Mouse (Mus musculus) urinary bladder, adult 2 months (tissue): ENCODE data around the gene Yeats4. TPM values are rescaled to one million over a fixed set of nuclear protein-coding genes. Genes with fewer than 3 reads are reported as not detected.
"Not testable (repeated sequence)": the region's sequence is repeated elsewhere in the genome, so short reads cannot be mapped to it uniquely, and the experiment has no call there.

Experiments used
- DNase-seq: peaks from one replicate; pipeline ENCODE4 v3.0.0; 2022; ENCODE audit warnings: low spot score
- polyA plus RNA-seq: library from polyadenylated mRNA; depleted of rRNA; stranded (reverse); fragments of >200 nt; gene quantifications from 2 replicates; pipeline ENCODE4 v1.2.3, GENCODE M21; 2012; rRNA removed

Yeats4 gene
- 33.5 and 37.8 TPM in 2 replicates for polyA plus RNA-seq

DNA sequence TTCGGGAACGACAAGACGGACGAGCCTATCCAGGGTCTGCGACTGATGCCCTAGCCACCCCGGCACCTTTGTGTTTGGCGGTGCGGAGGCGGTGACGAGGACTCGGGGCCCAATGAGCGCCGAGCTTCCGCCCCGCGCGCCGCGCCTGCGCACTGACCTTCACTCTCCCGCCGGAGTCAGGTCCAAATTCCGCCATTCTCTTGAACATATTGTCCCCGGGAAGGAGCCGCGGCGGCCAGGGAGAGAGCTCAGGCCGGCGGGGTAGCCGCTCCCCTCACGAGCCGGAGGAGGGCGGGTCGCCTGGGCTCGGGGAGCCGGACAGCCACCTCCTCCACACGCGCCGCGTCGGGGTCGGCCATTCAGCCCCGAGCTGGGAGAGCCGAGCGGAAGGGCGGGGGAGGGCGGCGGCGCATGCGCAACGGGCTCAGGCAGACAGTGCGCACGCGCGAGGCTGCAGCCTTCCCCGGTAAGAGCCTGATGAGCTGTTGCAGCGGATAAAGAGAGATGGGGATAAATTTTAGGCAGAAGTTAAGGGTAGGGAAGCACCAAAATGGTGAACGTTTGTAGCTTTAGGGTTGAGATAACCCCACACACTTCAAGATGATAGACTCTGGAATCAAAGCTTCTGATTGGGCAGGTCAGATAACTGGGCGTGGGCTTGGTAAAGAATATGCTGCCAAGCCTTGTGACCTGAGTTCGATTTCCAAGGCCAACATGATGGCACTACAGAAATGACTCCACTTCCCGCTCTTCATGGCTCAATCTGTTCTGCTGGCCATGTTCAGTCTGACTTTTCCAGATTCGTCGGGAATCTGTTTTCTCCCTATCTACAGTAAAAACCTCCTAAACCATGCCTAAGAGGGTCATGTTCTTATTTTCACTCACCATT is at the start of gene Yeats4:
Gene Yeats4 (minus strand): TSS at position 406 of the 889 bp plus-strand sequence.
- peak; percentile 100 for DNase-seq

GRCm38 (mm10) chr10:117272023-117272422 is 47.7 kb upstream of the Yeats4 start:
- DNase-seq, result no peak

GRCm38 (mm10) chr10:117259870-117260269 is 35.6 kb upstream of the Yeats4 start:
- no peak for DNase-seq

DNA sequence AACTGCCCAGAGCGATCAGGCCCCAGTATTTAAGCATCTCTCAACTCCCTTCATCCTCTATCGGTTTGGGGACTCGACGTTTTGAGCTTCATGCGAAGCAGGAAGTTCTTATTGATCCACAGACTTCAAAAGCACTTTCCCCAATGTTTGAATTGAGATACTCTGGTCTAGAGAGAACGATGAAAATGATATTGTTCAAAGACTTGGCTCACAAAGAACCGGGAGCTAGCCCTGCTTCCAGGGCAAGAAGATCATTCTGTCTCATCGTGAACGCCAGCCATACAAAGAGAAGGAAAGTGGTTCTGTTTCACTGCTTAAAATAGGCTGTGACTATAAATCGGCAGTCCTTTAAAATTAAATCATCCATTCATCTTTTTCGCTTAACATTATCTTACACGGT is 14.3 kb upstream of the Yeats4 start, which contains the start of gene 9530003J23Rik:
Gene 9530003J23Rik (minus strand): TSS at position 101 of the 400 bp plus-strand sequence.
- no peak for DNase-seq

- DNase-seq, result no peak
Measured at GRCm38 (mm10) chr10:117235866-117236265, 11.6 kb upstream of the Yeats4 start.

DNA sequence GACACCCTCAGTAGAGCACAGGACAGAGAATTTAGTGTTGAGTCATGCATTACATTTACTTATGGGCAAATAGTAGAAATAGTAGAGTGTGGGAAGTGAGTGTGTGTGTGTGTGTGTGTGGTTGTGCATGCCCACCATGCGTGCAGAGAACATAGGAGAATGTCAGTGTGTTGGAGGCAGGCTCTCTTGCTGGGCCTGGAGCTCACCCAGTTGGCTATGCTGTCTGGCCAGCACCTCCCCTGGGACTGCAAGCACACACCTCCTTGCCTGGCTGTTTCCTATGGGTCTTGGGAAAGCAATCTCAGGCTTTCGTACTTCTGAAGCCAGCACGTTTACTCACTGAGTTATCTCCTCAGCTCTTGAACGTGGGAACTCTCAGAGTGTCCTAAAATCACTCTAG is 10.5 kb upstream of the Yeats4 start:
- no peak for DNase-seq

DNA sequence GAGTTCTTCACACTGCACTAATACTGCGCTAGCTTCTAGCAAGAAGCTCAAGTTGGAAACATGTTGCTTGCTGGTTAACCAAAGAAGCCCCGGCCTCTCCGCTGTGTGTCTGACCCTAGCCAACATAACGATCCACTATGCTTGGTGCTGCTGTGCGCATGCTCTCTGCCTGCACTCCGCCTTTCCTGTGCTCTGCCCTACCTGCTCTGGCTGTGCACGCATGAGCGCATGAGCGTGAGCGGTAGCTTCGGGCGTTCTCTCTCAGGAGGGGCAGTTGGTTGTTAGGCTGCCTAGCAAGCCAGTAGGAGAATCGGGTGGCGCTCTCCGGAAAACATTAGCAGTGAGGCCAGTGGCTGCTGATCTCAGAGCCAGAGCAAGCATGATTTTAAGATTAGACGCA is 5.5 kb upstream of the Yeats4 start:
- no peak for DNase-seq

- no peak for DNase-seq
Measured at GRCm38 (mm10) chr10:117226002-117226401, 1.7 kb upstream of the Yeats4 start.

- DNase-seq, result no peak
Measured at GRCm38 (mm10) chr10:117225094-117225493, 787 bp upstream of the Yeats4 start.

GRCm38 (mm10) chr10:117223758-117224101 is 577 bp downstream of the Yeats4 start:
- no peak for DNase-seq

DNA sequence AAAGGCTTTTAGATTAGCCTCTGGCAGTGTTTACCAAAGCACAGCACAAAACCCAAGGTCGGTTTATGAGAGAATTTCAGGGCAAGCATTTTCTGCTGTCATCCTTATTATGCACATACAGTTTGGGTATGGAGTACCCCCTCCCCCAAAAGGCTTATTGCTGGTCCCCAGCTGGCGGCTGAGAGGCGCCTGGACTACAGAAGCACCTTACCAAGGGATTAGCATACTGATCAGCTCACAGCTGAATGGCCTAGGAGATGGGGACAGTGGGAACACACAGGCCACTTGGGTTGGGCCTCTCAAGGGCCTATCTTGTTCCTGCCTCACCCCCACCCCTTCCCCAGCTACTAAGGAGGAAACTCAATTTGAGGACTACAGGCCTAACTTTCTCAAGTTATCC is 1.5 kb downstream of the Yeats4 start:
- DNase-seq, result no peak

DNA sequence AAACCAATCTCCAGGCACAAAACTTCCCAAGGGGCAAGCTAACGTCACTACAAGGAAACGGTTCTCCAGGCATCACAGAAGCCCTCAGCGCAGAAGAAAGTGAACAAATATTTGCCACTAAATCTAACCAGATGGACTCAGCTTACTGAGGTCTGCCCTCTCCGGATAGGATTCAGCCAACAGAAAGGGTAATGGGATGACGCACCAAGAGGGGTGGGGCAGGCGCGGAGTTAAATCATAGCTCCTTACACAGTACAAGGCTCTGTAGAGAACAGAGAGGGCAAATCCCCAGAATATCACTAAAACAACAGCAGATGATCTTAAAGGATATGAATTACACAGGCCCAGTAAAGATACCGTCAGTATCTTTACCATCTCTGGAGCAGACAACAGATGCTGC is 6.0 kb downstream of the Yeats4 start:
- DNase-seq, result no peak

DNA sequence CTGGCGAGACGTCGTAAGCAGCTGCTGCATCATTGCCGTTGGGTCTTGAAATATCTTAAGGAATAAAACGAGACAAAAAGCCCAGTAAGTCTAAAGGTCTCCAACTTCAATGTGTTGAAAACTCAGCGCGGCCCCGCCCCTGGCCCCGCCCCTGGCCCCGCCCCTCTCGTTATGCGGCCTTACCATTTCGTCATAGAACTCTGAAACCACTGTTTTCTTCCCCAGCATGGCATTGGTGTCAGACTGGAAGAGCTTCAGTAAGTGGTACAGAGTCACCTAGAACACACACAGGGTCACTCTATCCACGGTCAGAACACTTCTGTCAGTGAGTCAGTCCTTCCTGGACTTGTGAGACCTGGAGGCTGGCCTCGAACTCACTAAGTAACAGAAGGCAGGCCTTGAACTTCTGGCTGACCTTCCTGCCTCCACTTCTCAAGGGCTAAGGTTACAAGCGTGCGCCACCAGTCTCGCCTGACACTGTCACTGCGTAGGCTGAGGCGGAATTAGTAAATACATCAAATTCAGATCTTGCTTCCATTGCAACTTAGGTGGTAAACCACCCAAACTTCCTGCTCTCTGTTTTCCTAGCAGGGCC is 7.0 kb downstream of the Yeats4 start:
- DNase-seq, result no peak

DNA sequence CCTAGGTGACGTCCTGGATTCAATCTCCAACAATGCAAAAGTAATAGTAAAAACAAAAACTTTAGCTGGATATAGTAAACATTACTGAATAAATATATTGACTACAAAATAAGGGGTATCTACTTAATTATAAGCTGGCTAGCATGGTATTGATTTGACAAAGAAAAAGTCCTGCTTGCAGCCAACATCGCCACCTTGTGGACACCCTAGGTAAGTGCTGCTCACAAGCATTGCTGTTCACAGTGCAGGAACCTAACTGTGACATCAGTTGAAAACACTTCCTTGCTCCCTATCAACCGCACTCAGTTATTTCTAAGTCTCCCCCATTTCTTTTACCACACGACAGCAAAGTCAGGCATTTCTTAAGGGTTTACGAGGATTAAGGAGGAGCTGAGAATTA is 7.5 kb downstream of the Yeats4 start:
- no peak for DNase-seq

DNA sequence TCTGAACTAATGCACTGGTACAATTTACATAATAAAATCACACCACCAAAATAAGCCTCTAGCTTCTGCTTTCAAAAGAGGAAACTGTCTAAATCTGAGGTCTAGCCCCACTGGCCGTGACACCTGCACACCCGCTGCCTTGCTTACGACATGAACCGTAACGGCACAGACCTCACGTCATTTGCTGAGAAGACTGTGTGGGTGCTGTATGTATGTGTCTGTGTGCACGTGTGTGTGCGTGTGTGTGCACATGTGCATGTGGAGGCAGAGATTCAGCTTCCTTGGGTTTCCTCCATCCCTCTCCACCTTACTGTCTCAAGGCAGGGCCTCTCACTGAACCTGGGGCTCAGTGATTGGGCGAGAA is 8.2 kb downstream of the Yeats4 start:
- no peak for DNase-seq

GRCm38 (mm10) chr10:117215409-117216131 is 8.7 kb downstream of the Yeats4 start:
- DNase-seq, result no peak

GRCm38 (mm10) chr10:117211023-117211422 is 13.3 kb downstream of the Yeats4 start:
- DNase-seq, result no peak

- no peak for DNase-seq
Measured at GRCm38 (mm10) chr10:117209469-117209938, 14.8 kb downstream of the Yeats4 start.

GRCm38 (mm10) chr10:117208787-117209186 is 15.5 kb downstream of the Yeats4 start:
- not testable (repeated sequence) for DNase-seq

- no peak for DNase-seq
Measured at GRCm38 (mm10) chr10:117208221-117208620, 16.1 kb downstream of the Yeats4 start.

- DNase-seq, result no peak
Measured at GRCm38 (mm10) chr10:117206070-117206469, 18.2 kb downstream of the Yeats4 start.

GRCm38 (mm10) chr10:117203558-117203981 is 20.7 kb downstream of the Yeats4 start:
- no peak for DNase-seq
